Mouse (Mus musculus) leukemia stem cell, adult 10-12 weeks (primary cell): Measurements from ENCODE around the gene Pramef17. TPM values are rescaled to one million over a fixed set of nuclear protein-coding genes. Genes with fewer than 3 reads are reported as not detected.

Experiments
- polyA plus RNA-seq: library from polyadenylated mRNA; stranded (reverse); fragments of >175 nt; gene quantifications from 2 replicates; pipeline ENCODE4 v1.2.3, GENCODE M21; 2012; ENCODE audit warnings: low replicate concordance

Gene Pramef17
- polyA plus RNA-seq: not detected in 2 replicates

GRCm38 (mm10) chr4:143994269-143994668 is at the start of gene Pramef17:
Gene Pramef17 (minus strand): TSS chr4:143994369.

GRCm38 (mm10) chr4:143966850-143967249 is 27.3 kb downstream of the Pramef17 start, which contains the start of gene Gm13101:
Gene Gm13101 (minus strand): TSS chr4:143966950.

GRCm38 (mm10) chr4:143950916-143951315 is 43.3 kb downstream of the Pramef17 start, which contains the start of gene Pramef25:
Gene Pramef25 (minus strand): TSS chr4:143951016.

Other genes with a start within 250 kb of the Pramef17 start
- not detected in 2 replicates for gene Gm13023, start 205.0 kb downstream of the Pramef17 start, polyA plus RNA-seq
- not detected in 2 replicates for gene Gm13084, start 178.3 kb downstream of the Pramef17 start, polyA plus RNA-seq
- not detected in 2 replicates for gene Gm13103, start 147.9 kb downstream of the Pramef17 start, polyA plus RNA-seq
- not detected in 2 replicates for gene Pramef6, start 94.0 kb downstream of the Pramef17 start, polyA plus RNA-seq
- gene Pramef25, start 43.4 kb downstream of the Pramef17 start, polyA plus RNA-seq: not detected in 2 replicates
- not detected in 2 replicates for gene Gm13101, start 27.4 kb downstream of the Pramef17 start, polyA plus RNA-seq
- not detected in 2 replicates for gene Pramel4, start 64.8 kb upstream of the Pramef17 start, polyA plus RNA-seq
- not detected in 2 replicates for gene Gm13102, start 112.1 kb upstream of the Pramef17 start, polyA plus RNA-seq
- not detected in 2 replicates for gene Oog3, start 168.3 kb upstream of the Pramef17 start, polyA plus RNA-seq
- not detected in 2 replicates for gene Oog2, start 196.3 kb upstream of the Pramef17 start, polyA plus RNA-seq
- gene C87977, start 218.9 kb upstream of the Pramef17 start, polyA plus RNA-seq: not detected in 2 replicates